ENCODE assay signal across 17 mouse cellular contexts in the genomic region with DNA sequence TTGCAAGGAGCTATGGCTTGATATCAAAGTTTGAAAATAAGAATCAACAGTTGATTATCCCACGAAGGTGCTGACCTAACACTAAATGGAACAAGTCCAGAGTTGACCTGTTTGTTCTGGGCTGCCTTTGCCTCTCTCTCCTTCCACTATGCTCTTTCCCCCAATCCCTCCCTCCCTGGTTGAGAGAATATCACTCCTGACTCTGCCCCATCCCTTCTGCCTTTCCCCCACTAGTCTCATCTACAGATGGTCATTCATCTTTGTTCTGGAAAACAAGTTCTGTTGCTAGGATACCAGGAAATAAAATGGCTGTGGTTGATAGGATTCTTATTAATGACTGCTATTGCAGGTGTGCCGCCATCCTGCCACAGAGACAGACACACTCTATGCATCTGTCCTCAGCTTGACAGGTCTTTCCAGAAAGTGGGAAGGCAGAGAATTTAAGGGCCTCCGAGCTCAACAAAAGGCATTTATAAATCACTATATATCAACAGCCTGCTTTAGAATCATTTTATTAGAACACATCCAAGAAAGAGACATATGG.
"Had no signal": no experiment of that assay in that cellular context is flagged by ENCODE, and none has a peak within 500 bp of the region (broad histone marks: within the 10 kb centered on the region; RNA-seq: fewer than 3 reads in every experiment).

No protein-coding gene starts in this region.

- H3K27me3 ChIP-seq: liver, embryonic 15.5 days; midbrain, embryonic 12.5 days had no signal

- DNase-seq: kidney, adult 9 months; kidney, postnatal 36 days; lung, embryonic 14.5 days; lung, postnatal 10 days; retina, postnatal 1 day; right cerebral cortex, postnatal 4 days; spleen, adult 18-20 months; thymus, adult 18-20 months; thymus, postnatal 14 days had no signal

- H3K9ac ChIP-seq: liver, embryonic 15.5 days; lung, embryonic 14.5 days; midbrain, embryonic 12.5 days had no signal

- H3K4me2 ChIP-seq: liver, embryonic 11.5 days; liver, embryonic 15.5 days; lung, embryonic 14.5 days; midbrain, embryonic 12.5 days had no signal

- H3K36me3 ChIP-seq: liver, embryonic 15.5 days; midbrain, embryonic 12.5 days had no signal

- H3K27ac ChIP-seq: kidney, postnatal 0 days; limb, embryonic 10.5 days; liver, embryonic 15.5 days; macrophage; midbrain, embryonic 12.5 days had no signal

- H3K4me1 ChIP-seq: liver, embryonic 15.5 days; megakaryocyte, embryonic 14.5 days; midbrain, embryonic 12.5 days had no signal

- H3K4me3 ChIP-seq: limb, embryonic 10.5 days; liver, embryonic 15.5 days; megakaryocyte, embryonic 14.5 days; midbrain, embryonic 12.5 days had no signal

- ATAC-seq: midbrain, embryonic 16.5 days had no signal

- H3K9me3 ChIP-seq: limb, embryonic 10.5 days; liver, embryonic 15.5 days; megakaryocyte, embryonic 14.5 days; midbrain, embryonic 12.5 days had no signal
